Mouse (Mus musculus): ENCODE measurements at regions not wholly inside any gene's neighbourhood (a gene's known extent, or its start where the extent isn't known, plus 50 kb on each side); places are given as distances from the start of the nearest gene placed in this dataset.
A peak's percentile ranks its signal among the peaks of the same experiment; 100 is the strongest.

DNA sequence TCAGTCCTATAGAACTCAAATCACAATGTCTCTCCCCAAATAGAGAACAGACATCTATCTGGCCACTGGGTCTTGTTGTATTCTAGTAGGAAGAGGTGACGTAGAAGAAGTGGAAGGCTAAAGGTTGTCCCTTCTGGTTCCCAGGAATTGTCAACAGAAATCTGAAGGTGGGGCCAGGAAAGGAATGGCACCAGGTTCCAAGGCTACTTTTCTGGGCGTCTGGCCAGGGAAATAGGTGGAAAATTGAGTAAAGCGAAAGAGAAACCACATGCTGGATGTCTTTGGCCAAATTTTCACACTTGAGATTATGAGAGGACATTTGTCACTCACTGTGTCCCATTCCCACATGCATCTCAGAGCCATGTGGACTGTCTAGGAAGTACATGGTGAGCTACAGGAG is 69.7 kb downstream of the Ddx3x start:
- no peak for TF ChIP-seq CTCF (IDR thresholded peaks at IDR 0.05; ENCODE audit: low read depth)
- Histone ChIP-seq H3K9ac (ENCODE audit: low read depth, low read length) (no peak overlapping the region), H3K36me3 (ENCODE audit: control insufficient read depth, insufficient read depth) (no peaks in the 10 kb centered on the region), H3K4me1 (replicated peaks; ENCODE audit: control insufficient read depth, insufficient read depth, low read length) (no peaks in the 10 kb centered on the region), H3K4me2 (replicated peaks; ENCODE audit: low read depth) (no peak overlapping the region), H3K4me3 (ENCODE audit: low read depth, low read length) (no peak overlapping the region), H3K27me3 (replicated peaks; ENCODE audit: control insufficient read depth, insufficient read depth, low read length) (no peaks in the 10 kb centered on the region), H3K27ac (ENCODE audit: low read depth, low read length) (no peak overlapping the region), H3K9me3 (ENCODE audit: control insufficient read depth) (no peaks in the 10 kb centered on the region)
- peak; percentile 23; the same call in 1 of the 2 replicates for ATAC-seq
- 37% methylated on average over 3 of the region's 3 CpGs for WGBS

DNA sequence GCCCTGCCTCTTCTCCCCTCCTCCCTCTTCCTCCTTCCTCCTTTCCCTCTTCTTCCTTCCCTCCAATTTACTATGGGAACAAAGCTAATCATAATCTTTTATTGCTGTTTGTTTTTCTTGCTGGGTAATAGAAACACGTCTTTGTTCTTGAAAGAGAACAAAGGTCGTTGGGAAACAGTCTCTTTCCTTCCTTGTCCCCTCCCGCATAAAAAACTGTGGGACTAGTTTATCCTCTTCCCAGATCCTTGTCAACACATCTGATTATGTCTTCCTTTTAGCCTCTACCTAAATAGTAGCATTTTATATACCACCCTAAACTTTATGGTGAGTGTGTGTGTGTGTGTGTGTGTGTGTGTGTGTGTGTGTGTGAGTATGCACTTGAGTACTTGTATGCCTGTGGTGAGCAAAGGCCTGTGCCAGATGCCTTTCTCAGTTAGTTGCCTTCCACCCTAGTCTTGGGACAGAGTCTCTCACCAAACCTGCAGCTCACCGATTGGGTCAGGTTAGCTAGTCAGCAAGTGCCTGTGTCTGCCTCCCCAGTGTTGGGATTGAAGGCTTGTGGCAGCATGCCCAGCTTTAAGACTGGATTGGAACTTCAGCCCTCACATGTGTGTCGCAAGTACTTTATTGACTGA is 76.5 kb downstream of the Ddx3x start:
- Histone ChIP-seq H3K4me2 (replicated peaks; ENCODE audit: low read depth) (no peak overlapping the region), H3K9ac (ENCODE audit: low read depth, low read length) (no peak overlapping the region), H3K27me3 (replicated peaks; ENCODE audit: control insufficient read depth, insufficient read depth, low read length) (no peaks in the 10 kb centered on the region), H3K27ac (ENCODE audit: low read depth, low read length) (no peak overlapping the region), H3K4me1 (replicated peaks; ENCODE audit: control insufficient read depth, insufficient read depth, low read length) (no peaks in the 10 kb centered on the region), H3K36me3 (ENCODE audit: control insufficient read depth, insufficient read depth) (no peaks in the 10 kb centered on the region), H3K4me3 (ENCODE audit: low read depth, low read length) (no peak overlapping the region), H3K9me3 (ENCODE audit: control insufficient read depth) (no peaks in the 10 kb centered on the region)
- TF ChIP-seq CTCF (IDR thresholded peaks at IDR 0.05; ENCODE audit: low read depth), result no peak
- peak; percentile 85 for ATAC-seq
- 43% methylated on average over 5 of the region's 5 CpGs for WGBS

DNA sequence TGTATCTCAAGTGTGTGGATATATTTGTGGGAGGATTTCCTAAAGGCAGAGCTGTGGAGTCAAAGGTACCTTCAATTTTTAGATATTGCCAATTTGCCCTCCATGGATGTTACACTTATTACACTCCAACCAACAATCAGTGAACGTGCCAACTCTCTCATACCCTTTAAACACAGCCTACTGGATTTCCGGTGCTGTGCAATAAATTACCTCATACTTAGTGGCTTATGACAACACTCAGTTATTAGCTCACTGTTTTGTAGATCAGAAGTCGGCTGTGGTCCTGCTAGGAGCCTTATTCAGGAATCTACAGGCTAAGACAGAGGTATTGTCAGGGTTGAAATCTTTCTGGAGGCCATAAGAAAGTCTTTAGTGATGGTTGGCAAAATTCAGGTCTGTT is 77.2 kb downstream of the Ddx3x start:
- Histone ChIP-seq H3K4me1 (replicated peaks; ENCODE audit: control insufficient read depth, insufficient read depth, low read length) (no peaks in the 10 kb centered on the region), H3K9ac (ENCODE audit: low read depth, low read length) (no peak overlapping the region), H3K4me3 (ENCODE audit: low read depth, low read length) (no peak overlapping the region), H3K4me2 (replicated peaks; ENCODE audit: low read depth) (no peak overlapping the region), H3K9me3 (ENCODE audit: control insufficient read depth) (no peaks in the 10 kb centered on the region), H3K36me3 (ENCODE audit: control insufficient read depth, insufficient read depth) (no peaks in the 10 kb centered on the region), H3K27ac (ENCODE audit: low read depth, low read length) (no peak overlapping the region), H3K27me3 (replicated peaks; ENCODE audit: control insufficient read depth, insufficient read depth, low read length) (no peaks in the 10 kb centered on the region)
- WGBS, result 52% methylated on average over 3 of the region's 3 CpGs
- ATAC-seq, result no peak
- TF ChIP-seq CTCF (IDR thresholded peaks at IDR 0.05; ENCODE audit: low read depth), result no peak

DNA sequence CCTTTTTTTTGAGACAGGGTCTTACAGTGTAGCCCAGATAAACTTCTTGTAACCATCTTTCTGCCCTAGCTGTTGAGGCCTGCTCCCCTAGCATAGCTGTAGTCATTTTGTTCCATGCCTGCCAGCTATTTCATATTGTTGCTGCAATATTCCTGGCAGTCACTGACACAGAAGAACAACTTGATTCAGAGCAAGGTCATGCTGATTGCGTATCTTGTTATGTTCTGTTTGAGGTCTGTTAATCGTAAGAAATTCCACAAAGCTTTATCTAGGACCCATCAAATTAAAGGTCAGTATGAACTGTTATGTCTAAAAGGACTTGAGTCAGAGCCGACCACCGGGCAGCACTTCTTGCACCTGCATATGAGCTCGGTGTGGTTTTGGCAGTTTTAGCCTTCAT is 79.7 kb downstream of the Ddx3x start:
- Histone ChIP-seq H3K36me3 (ENCODE audit: control insufficient read depth, insufficient read depth) (no peaks in the 10 kb centered on the region), H3K27ac (ENCODE audit: low read depth, low read length) (no peak overlapping the region), H3K4me1 (replicated peaks; ENCODE audit: control insufficient read depth, insufficient read depth, low read length) (no peaks in the 10 kb centered on the region), H3K9me3 (ENCODE audit: control insufficient read depth) (no peaks in the 10 kb centered on the region), H3K9ac (ENCODE audit: low read depth, low read length) (no peak overlapping the region), H3K4me3 (ENCODE audit: low read depth, low read length) (no peak overlapping the region), H3K4me2 (replicated peaks; ENCODE audit: low read depth) (no peak overlapping the region), H3K27me3 (replicated peaks; ENCODE audit: control insufficient read depth, insufficient read depth, low read length) (no peaks in the 10 kb centered on the region)
- TF ChIP-seq CTCF (IDR thresholded peaks at IDR 0.05; ENCODE audit: low read depth), result no peak
- 80% methylated on average over 5 of the region's 5 CpGs for WGBS
- ATAC-seq, result no peak

DNA sequence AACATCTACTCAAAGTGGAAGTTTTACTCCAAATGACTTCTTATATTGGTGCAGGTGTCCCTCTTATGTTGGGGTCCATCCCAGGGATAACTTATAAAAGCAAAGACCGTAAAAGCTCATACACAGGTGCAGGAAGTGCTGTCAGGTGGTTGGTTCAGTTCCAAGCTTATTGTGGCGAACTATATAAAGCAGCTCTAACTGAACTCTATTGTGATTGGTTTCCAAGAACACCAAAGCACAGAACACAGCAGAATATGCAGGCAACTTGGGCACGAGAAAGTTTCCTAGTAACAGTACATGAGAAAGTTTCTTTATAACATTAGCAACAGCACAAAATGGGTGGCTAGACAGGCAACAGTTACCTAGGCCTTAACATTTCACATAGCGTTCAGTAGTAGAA is 89.5 kb downstream of the Ddx3x start:
- Histone ChIP-seq H3K4me3 (ENCODE audit: low read depth, low read length) (no peak overlapping the region), H3K9ac (ENCODE audit: low read depth, low read length) (no peak overlapping the region), H3K27me3 (replicated peaks; ENCODE audit: control insufficient read depth, insufficient read depth, low read length) (no peaks in the 10 kb centered on the region), H3K4me2 (replicated peaks; ENCODE audit: low read depth) (no peak overlapping the region), H3K4me1 (replicated peaks; ENCODE audit: control insufficient read depth, insufficient read depth, low read length) (no peaks in the 10 kb centered on the region), H3K27ac (ENCODE audit: low read depth, low read length) (no peak overlapping the region), H3K9me3 (ENCODE audit: control insufficient read depth) (no peaks in the 10 kb centered on the region), H3K36me3 (ENCODE audit: control insufficient read depth, insufficient read depth) (no peaks in the 10 kb centered on the region)
- TF ChIP-seq CTCF (IDR thresholded peaks at IDR 0.05; ENCODE audit: low read depth), result no peak
- 84% methylated on average over 4 of the region's 4 CpGs for WGBS
- no peak for ATAC-seq

DNA sequence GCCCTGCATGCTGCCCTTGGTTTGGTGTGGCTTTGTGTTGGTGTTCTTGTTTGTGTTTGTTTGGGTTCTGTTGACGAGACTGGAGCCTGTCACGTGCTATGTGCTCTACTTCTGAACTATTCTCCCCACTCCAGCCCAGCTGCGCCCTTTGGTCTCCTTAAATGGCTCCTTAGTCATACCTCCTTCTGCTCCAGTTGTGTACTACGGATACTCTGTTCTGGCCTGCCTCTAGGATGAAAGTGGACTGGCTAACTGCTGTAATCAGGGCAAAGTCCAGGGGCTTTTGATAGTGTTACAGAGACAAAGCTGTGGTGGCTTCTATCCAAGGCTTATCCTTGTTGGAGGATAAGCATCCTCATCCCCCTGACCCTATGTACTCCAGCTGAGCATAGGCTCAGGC is 92.0 kb downstream of the Ddx3x start:
- H3K4me1 ChIP-seq (replicated peaks; ENCODE audit: control insufficient read depth, insufficient read depth, low read length), result no peaks in the 10 kb centered on the region
- ATAC-seq, result peak; percentile 83
- 46% methylated on average over 4 of the region's 4 CpGs for WGBS
- H3K9ac ChIP-seq (ENCODE audit: low read depth, low read length), result no peak overlapping the region
- no peaks in the 10 kb centered on the region for H3K9me3 ChIP-seq (ENCODE audit: control insufficient read depth)
- no peaks in the 10 kb centered on the region for H3K27me3 ChIP-seq (replicated peaks; ENCODE audit: control insufficient read depth, insufficient read depth, low read length)
- H3K36me3 ChIP-seq (ENCODE audit: control insufficient read depth, insufficient read depth), result no peaks in the 10 kb centered on the region
- H3K4me3 ChIP-seq (ENCODE audit: low read depth, low read length), result no peak overlapping the region
- H3K27ac ChIP-seq (ENCODE audit: low read depth, low read length), result no peak overlapping the region
- no peak overlapping the region for H3K4me2 ChIP-seq (replicated peaks; ENCODE audit: low read depth)
- TF ChIP-seq CTCF (IDR thresholded peaks at IDR 0.05; ENCODE audit: low read depth), result no peak

DNA sequence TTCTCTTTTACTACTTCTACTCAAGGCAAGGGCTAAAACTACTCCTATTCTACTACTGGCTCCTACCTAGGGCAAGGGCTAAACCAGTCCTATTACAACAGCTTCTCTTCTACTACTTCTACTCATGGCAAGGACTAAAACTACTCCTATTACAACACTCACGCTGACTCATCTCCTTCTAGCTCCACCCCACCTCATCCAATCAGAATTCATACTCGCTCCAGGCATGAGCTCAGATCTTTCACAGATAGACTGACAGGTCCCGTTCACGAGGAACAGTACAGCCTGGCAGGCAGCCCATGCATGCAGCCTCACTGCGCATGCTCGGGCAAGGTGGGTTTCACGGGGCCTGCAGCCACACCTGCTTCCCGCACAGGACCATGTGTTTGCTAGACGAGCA is 79.6 kb upstream of the Nyx start:
- no peak overlapping the region for H3K4me2 ChIP-seq (replicated peaks; ENCODE audit: low read depth)
- peak; percentile 38; the same call in 1 of the 2 replicates for ATAC-seq
- H3K4me1 ChIP-seq (replicated peaks; ENCODE audit: control insufficient read depth, insufficient read depth, low read length), result no peaks in the 10 kb centered on the region
- no peaks in the 10 kb centered on the region for H3K9me3 ChIP-seq (ENCODE audit: control insufficient read depth)
- no peak overlapping the region for H3K4me3 ChIP-seq (ENCODE audit: low read depth, low read length)
- no peaks in the 10 kb centered on the region for H3K36me3 ChIP-seq (ENCODE audit: control insufficient read depth, insufficient read depth)
- H3K9ac ChIP-seq (ENCODE audit: low read depth, low read length), result no peak overlapping the region
- no peak for TF ChIP-seq CTCF (IDR thresholded peaks at IDR 0.05; ENCODE audit: low read depth)
- 65% methylated on average over 9 of the region's 9 CpGs for WGBS
- no peak overlapping the region for H3K27ac ChIP-seq (ENCODE audit: low read depth, low read length)
- no peaks in the 10 kb centered on the region for H3K27me3 ChIP-seq (replicated peaks; ENCODE audit: control insufficient read depth, insufficient read depth, low read length)
